Mouse (Mus musculus) forebrain, embryonic 13.5 days (tissue): ENCODE data around the gene Helz. TPM values are rescaled to one million over a fixed set of nuclear protein-coding genes. Genes with fewer than 3 reads are reported as not detected.
"Not testable (repeated sequence)": the region's sequence is repeated elsewhere in the genome, so short reads cannot be mapped to it uniquely, and the experiment has no call there.

Experiments
- ATAC-seq: fragments of 200-750 bp; cut with Nextera tagmentation; 2 replicates; pipeline ENCODE4 v1.8.0; 2017
- H3K27ac ChIP-seq: fragments of 300-500 bp; sonication (generic); 2 replicates; pipeline ENCODE4 v1.5.1; 2015; ENCODE audit warnings: inconsistent platforms, mild to moderate bottlenecking, moderate library complexity
- H3K27me3 ChIP-seq: fragments of 300-500 bp; sonication (generic); 2 replicates; pipeline ENCODE4 v1.6.1; 2015; ENCODE audit warnings: mild to moderate bottlenecking, inconsistent platforms
- H3K36me3 ChIP-seq: fragments of 300-500 bp; sonication (generic); 2 replicates; pipeline ENCODE4 v1.6.1; 2015; ENCODE audit warnings: mild to moderate bottlenecking, inconsistent platforms; ENCODE audit not compliant: poor library complexity, severe bottlenecking
- H3K4me1 ChIP-seq: fragments of 300-500 bp; sonication (generic); 2 replicates; pipeline ENCODE4 v1.6.1; 2015; ENCODE audit warnings: inconsistent platforms
- H3K4me2 ChIP-seq: fragments of 300-500 bp; sonication (generic); 2 replicates; pipeline ENCODE4 v1.6.1; 2015; ENCODE audit warnings: inconsistent platforms, mild to moderate bottlenecking, moderate library complexity
- H3K4me3 ChIP-seq: fragments of 300-500 bp; sonication (generic); 2 replicates; pipeline ENCODE4 v1.5.1; 2015; ENCODE audit warnings: mild to moderate bottlenecking, inconsistent platforms
- H3K9ac ChIP-seq: fragments of 300-500 bp; sonication (generic); 2 replicates; pipeline ENCODE4 v1.6.1; 2015; ENCODE audit warnings: mild to moderate bottlenecking, inconsistent platforms
- H3K9me3 ChIP-seq: fragments of 300-500 bp; sonication (generic); replicated peaks from 2 replicates; pipeline ENCODE4 v1.6.1; 2016; ENCODE audit warnings: inconsistent platforms
- WGBS: fragments of 180-500 bp; shearing (Covaris S2); methylation state at CpG from one replicate; pipeline ENCODE4 v1.1.7; 2015; 5-methylcytosine and 5-hydroxymethylcytosine counted together
- polyA plus RNA-seq: library from polyadenylated mRNA; unstranded; fragments of >200 nt; fragmentation: Nextera tagmentation; extraction: Ambion mirVana; gene quantifications from 2 replicates; pipeline ENCODE4 v1.2.1, GENCODE M21; 2015

The Helz gene
- polyA plus RNA-seq, 1 experiment from 2014 or later = 15.6 TPM

GRCm38 (mm10) chr11:107568466-107568995 lies 20.8 kb downstream of the Helz start:
- Histone ChIP-seq H3K4me2 (no peak overlapping the region), H3K9ac (no peak overlapping the region), H3K9me3 (no peaks in the 10 kb centered on the region), H3K36me3 (peaks cover 28% of the 10 kb centered on the region), H3K27ac (no peak overlapping the region), H3K4me3 (no peak overlapping the region), H3K4me1 (no peaks in the 10 kb centered on the region), H3K27me3 (no peaks in the 10 kb centered on the region)
- 97% methylated on average over 6 of the region's 6 CpGs for WGBS
- no peak for ATAC-seq

DNA sequence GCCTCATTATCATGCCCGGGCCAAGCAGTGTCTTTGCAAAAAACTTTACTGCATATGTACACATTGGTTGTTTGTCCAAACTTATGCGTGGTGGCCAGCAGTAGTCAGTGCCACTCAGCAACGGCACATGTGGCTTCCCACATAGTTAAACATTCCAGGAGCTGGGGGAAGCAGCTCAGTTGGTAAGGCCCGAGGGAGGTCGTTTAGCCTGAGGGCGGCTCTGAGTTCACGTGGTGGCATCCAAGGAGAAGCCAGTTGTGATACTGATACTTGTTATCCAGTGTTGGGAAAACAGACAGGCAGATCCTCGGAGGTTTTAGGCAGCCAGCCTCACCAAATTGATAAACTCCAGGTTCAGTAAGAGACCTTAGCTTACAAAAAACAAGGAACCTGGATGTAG lies 23.2 kb downstream of the Helz start:
- not testable (repeated sequence) for H3K9ac ChIP-seq, H3K4me2 ChIP-seq, H3K4me3 ChIP-seq, H3K9me3 ChIP-seq, H3K27me3 ChIP-seq, ATAC-seq, H3K27ac ChIP-seq, H3K4me1 ChIP-seq
- H3K36me3 ChIP-seq = peaks cover 44% of the 10 kb centered on the region
- 88% methylated on average over 8 of the region's 8 CpGs for WGBS

DNA sequence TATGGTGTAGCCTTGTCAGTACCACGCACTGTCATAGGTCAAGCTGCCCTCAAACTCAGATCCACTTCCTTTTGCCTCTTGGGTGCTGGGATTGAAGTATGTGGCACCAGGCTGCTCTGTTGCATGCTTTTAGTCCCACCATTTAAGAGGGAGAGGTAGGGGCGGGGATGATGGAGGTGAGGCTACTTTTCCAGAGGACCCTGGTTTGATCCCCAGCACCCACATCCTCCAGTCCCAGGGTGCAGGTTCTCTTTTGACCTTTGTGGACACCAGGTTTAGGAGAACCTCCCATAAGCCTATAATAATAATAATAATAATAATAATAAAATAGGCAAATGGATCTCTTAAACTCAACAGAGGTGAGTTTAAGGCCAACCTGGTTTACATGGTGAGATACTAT lies 23.6 kb downstream of the Helz start:
- H3K27me3 ChIP-seq = no peaks in the 10 kb centered on the region
- H3K36me3 ChIP-seq = peaks cover 48% of the 10 kb centered on the region
- 100% methylated on average over 2 of the region's 2 CpGs for WGBS
- no peak overlapping the region for H3K4me2 ChIP-seq
- H3K9me3 ChIP-seq = no peaks in the 10 kb centered on the region
- no peaks in the 10 kb centered on the region for H3K4me1 ChIP-seq
- no peak overlapping the region for H3K27ac ChIP-seq
- no peak overlapping the region for H3K4me3 ChIP-seq
- H3K9ac ChIP-seq = no peak overlapping the region
- ATAC-seq = no peak

- ATAC-seq = no peak
Observed at GRCm38 (mm10) chr11:107572551-107572950, 24.8 kb downstream of the Helz start.

DNA sequence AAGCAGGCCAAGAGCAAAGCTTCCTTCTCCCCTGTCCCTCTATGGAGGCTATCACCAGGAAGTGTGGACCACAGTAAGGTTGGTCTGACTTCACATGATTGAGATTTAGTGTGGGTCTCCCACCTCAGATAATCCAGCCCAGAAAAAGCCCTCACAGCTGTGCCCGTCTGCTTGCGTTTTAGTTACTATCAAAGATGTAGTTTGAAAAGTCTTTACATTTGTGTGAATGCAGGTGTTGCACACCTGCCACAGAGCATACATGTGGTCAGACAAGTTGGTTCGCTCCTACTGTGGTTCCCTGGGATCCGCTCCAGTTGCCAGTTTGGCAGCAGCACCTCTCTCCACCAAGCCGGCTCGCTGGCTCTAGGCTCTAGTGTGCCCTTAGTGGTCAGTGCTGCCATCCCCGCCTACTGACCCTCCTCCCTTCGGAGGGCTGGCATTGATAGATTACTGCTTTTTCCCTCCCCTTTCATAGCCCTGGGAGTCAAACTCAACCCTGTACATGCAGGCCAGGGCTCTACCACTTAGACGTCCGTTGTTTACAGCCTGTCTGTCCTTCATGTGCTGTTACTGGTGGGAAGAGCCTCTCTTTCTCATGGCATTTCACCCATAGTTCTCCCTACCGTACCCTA lies 25.4 kb downstream of the Helz start:
- no peaks in the 10 kb centered on the region for H3K4me1 ChIP-seq
- no peak for ATAC-seq

More at GRCm38 (mm10) chr11:107572551-107572950, 24.8 kb downstream of the Helz start:
- Histone ChIP-seq H3K9ac (no peak overlapping the region), H3K4me1 (no peaks in the 10 kb centered on the region), H3K27me3 (no peaks in the 10 kb centered on the region), H3K4me3 (no peak overlapping the region), H3K9me3 (no peaks in the 10 kb centered on the region), H3K4me2 (no peak overlapping the region), H3K27ac (no peak overlapping the region), H3K36me3 (peaks cover 53% of the 10 kb centered on the region)
- WGBS = 91% methylated on average over 3 of the region's 3 CpGs

DNA sequence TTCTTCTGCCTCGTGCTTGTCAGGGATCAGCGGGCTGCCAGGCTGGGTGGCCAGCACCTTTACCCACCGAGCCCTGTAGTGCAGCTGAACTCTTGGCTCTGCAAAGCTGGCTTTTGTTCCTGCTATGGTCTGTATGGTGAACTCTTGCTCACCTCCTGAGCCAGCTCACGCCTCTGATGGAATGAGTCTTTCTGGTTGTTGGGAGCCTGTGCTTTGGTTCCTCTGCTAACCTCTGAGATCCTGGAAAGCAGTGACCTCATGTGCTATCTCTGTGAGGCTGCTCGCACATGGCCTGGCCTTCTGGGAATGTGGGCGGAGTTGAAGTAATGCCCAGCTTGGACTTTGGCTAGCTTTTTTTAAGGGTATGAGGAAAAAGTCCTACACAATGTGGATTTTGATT lies 26.1 kb downstream of the Helz start:
- whole genome bisulfite sequencing = 66% methylated on average over 6 of the region's 6 CpGs

More for the DNA sequence above, 25.4 kb downstream of the Helz start:
- 84% methylated on average over 11 of the region's 11 CpGs for WGBS
- no peak overlapping the region for H3K4me2 ChIP-seq
- H3K36me3 ChIP-seq = peaks cover 54% of the 10 kb centered on the region
- no peak overlapping the region for H3K27ac ChIP-seq
- H3K27me3 ChIP-seq = no peaks in the 10 kb centered on the region
- no peak overlapping the region for H3K9ac ChIP-seq
- no peaks in the 10 kb centered on the region for H3K9me3 ChIP-seq
- H3K4me3 ChIP-seq = no peak overlapping the region

GRCm38 (mm10) chr11:107574811-107575705 lies 27.3 kb downstream of the Helz start:
- Histone ChIP-seq H3K9ac (no peak overlapping the region), H3K4me2 (no peak overlapping the region), H3K4me3 (no peak overlapping the region), H3K4me1 (no peaks in the 10 kb centered on the region), H3K36me3 (peaks cover 60% of the 10 kb centered on the region), H3K27ac (no peak overlapping the region), H3K9me3 (no peaks in the 10 kb centered on the region), H3K27me3 (no peaks in the 10 kb centered on the region)
- no peak for ATAC-seq
- 96% methylated on average over 20 of the region's 20 CpGs for WGBS

More for the DNA sequence above, 26.1 kb downstream of the Helz start:
- H3K9me3 ChIP-seq = no peaks in the 10 kb centered on the region
- H3K4me1 ChIP-seq = no peaks in the 10 kb centered on the region
- peaks cover 58% of the 10 kb centered on the region for H3K36me3 ChIP-seq
- no peak overlapping the region for H3K4me2 ChIP-seq
- H3K27ac ChIP-seq = no peak overlapping the region
- ATAC-seq = no peak
- H3K27me3 ChIP-seq = no peaks in the 10 kb centered on the region
- no peak overlapping the region for H3K4me3 ChIP-seq
- no peak overlapping the region for H3K9ac ChIP-seq

DNA sequence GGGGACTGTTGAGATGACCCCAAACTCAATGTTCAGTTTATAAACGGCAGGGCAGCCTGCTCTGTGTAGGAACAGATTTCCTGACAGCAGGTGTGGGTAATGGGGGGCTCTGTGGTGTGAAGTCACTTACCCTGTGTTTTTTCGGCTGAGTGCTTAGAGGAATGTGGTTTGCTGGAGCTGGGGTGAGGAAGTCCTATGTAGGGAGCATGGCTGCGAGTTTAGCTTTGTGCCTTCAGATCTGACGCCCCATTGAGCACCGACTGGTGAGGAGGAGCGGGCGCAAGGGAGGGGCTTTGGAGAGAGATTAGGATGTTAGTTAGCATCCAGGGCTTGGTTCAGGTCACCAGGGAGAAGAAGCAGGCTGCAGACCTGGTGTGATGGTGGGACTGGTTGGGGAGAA lies 28.5 kb downstream of the Helz start:
- H3K4me2 ChIP-seq = no peak overlapping the region
- peaks cover 70% of the 10 kb centered on the region for H3K36me3 ChIP-seq
- H3K4me1 ChIP-seq = no peaks in the 10 kb centered on the region
- WGBS = 88% methylated on average over 7 of the region's 7 CpGs
- H3K27me3 ChIP-seq = no peaks in the 10 kb centered on the region
- H3K9me3 ChIP-seq = no peaks in the 10 kb centered on the region
- H3K27ac ChIP-seq = no peak overlapping the region
- ATAC-seq = no peak
- no peak overlapping the region for H3K9ac ChIP-seq
- no peak overlapping the region for H3K4me3 ChIP-seq

GRCm38 (mm10) chr11:107577400-107577799 lies 29.7 kb downstream of the Helz start:
- H3K27me3 ChIP-seq = no peaks in the 10 kb centered on the region
- no peak overlapping the region for H3K9ac ChIP-seq
- WGBS = 87% methylated on average over 8 of the region's 8 CpGs
- no peak overlapping the region for H3K27ac ChIP-seq
- no peak overlapping the region for H3K4me2 ChIP-seq
- peaks cover 72% of the 10 kb centered on the region for H3K36me3 ChIP-seq
- H3K4me1 ChIP-seq = no peaks in the 10 kb centered on the region
- no peak overlapping the region for H3K4me3 ChIP-seq
- ATAC-seq = no peak
- no peaks in the 10 kb centered on the region for H3K9me3 ChIP-seq

GRCm38 (mm10) chr11:107578226-107578625 lies 30.5 kb downstream of the Helz start:
- no peak for ATAC-seq
- Histone ChIP-seq H3K27ac (no peak overlapping the region), H3K4me2 (no peak overlapping the region), H3K4me3 (no peak overlapping the region), H3K9me3 (no peaks in the 10 kb centered on the region), H3K27me3 (no peaks in the 10 kb centered on the region), H3K36me3 (peaks cover 64% of the 10 kb centered on the region), H3K4me1 (no peaks in the 10 kb centered on the region), H3K9ac (no peak overlapping the region)
- WGBS = 74% methylated on average over 7 of the region's 7 CpGs

DNA sequence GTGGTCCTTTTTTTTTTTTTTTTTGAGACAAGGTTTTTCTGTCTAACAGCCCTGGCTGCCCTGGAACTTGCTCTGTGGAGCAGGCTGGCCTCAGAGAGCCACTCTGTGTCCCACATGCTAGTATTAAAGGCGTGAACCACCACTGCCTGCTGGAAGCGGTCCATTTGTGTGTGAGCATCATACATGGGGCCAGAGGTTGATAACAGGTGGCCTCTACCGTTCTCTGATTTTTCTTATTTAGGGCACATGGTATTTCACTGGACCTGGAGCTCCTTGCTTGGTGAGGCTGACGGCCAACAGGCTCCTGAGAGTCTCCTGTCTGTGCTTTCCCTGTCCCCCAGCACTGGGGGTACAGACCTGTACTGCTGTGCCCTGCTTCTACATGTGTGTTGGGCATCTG lies 33.1 kb downstream of the Helz start:
- Histone ChIP-seq H3K36me3 (peaks cover 53% of the 10 kb centered on the region), H3K9ac (no peak overlapping the region), H3K27me3 (no peaks in the 10 kb centered on the region), H3K4me2 (no peak overlapping the region), H3K27ac (no peak overlapping the region), H3K9me3 (no peaks in the 10 kb centered on the region), H3K4me3 (no peak overlapping the region), H3K4me1 (peaks cover 17% of the 10 kb centered on the region)
- ATAC-seq = no peak
- WGBS = 93% methylated on average over 4 of the region's 4 CpGs

DNA sequence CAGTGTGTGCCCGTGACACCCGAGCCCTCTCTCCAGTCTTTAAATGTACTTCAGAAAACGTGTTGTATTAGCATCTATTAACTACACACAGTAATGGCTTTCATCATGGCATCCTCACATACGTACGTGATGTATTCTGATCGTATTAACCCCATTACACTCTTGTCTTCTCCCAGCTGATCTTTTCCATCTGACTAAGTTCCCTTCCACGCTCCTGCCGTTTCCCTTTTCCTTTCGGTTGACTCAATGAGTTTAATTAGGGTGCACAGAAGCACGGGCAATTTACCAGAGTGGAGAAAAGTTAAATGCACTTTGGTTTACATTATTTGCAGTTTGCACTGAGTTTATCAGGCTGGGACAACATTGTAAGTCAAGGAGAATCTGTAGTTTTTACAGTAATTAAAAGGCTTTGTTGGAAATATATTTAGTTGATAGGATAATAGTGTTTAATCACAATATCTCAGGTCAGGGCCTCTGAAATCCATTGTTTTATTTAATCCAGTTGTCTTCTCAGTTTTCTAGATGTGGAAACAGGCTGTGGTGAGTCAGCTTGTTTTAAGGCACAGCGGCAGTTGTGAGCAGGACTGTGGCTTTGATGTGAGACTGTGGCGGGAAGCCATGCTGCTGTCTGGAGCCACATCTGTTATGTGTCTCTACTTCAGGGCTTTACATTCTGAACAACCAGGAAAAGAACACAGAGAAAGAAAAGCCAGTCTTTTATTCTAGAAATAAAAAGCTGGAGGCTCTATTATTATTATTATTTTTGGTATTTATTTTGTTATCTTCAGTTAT lies 37.1 kb downstream of the Helz start:
- no peak overlapping the region for H3K4me2 ChIP-seq
- H3K27ac ChIP-seq = no peak overlapping the region
- peaks cover 26% of the 10 kb centered on the region for H3K36me3 ChIP-seq
- no peaks in the 10 kb centered on the region for H3K9me3 ChIP-seq
- peaks cover 17% of the 10 kb centered on the region for H3K4me1 ChIP-seq
- ATAC-seq = no peak
- H3K9ac ChIP-seq = no peak overlapping the region
- no peak overlapping the region for H3K4me3 ChIP-seq
- H3K27me3 ChIP-seq = no peaks in the 10 kb centered on the region
- 42% methylated on average over 12 of the region's 12 CpGs for WGBS
